Mouse (Mus musculus): ENCODE data around the gene Klhdc8a.
"Not testable (repeated sequence)": the region's sequence is repeated elsewhere in the genome, so short reads cannot be mapped to it uniquely, and the experiment has no call there.

Gene Klhdc8a

DNA sequence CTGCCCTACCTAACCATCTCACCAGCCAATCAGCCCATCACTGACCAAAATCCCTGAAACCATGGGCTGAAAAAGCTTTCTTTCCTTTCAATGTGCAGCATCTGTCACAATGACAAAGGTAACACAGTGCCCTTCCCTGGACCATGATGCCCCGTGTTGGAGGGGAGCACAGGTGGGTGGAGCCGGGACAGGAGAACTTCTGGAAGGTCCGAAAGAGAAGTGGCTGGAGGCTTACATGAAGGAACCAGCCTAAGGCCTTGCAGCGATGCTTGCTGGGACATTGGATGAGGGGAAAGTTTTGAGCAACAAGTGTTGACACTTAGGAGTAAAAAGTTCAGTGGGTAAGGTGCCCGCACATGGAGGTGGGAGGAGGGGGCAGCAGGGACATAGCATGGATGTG lies 50.0 kb downstream of the Klhdc8a start:
- no peak for DNase-seq

DNA sequence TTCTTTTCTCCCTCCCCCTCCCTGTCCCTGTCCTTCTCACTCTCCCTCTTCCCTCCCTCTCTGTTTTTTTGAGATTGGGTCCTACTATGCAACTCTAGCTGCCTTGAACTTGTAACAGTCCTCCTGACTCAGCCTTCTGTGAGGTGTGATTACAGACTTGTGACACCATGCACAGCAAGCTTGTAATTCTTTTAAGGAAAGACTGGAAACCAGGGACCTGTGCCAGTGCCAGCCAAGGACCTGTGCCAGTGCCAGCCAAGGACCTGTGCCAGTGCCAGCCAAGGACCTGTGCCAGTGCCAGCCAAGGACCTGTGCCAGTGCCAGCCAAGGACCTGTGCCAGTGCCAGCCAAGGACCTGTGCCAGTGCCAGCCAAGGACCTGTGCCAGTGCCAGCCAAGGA lies 50.6 kb downstream of the Klhdc8a start:
- not testable (repeated sequence) for DNase-seq

DNA sequence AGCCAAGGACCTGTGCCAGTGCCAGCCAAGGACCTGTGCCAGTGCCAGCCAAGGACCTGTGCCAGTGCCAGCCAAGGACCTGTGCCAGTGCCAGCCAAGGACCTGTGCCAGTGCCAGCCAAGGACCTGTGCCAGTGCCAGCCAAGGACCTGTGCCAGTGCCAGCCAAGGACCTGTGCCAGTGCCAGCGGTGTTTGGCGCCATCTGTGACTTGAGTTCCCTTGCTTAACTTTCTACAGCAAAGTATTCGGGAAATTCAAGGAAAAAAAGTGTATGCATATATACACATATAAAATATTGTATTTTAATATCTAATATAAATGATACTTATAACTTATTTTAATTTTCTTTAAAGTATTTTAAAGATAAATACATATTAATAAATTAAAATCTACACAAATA lies 51.2 kb downstream of the Klhdc8a start:
- not testable (repeated sequence) for DNase-seq

DNA sequence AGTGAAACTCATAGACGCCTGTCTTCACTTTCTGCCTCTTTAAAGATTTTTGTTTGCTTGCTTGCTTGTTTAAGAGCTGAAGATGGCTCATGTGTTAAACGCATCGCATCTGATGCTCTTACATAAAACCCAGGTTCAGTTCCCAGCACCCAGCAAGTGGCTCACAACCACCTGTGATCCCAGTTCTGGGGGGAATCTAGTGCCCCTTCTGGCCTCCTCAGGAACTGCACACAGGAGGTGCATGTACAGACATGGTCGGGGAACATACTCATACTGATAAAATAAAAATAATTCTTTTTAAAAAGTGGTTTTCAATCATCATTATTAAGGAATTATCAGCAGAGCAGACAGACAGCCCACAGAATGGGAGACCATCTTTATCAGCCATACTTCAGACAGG lies 52.6 kb downstream of the Klhdc8a start:
- no peak for DNase-seq

DNA sequence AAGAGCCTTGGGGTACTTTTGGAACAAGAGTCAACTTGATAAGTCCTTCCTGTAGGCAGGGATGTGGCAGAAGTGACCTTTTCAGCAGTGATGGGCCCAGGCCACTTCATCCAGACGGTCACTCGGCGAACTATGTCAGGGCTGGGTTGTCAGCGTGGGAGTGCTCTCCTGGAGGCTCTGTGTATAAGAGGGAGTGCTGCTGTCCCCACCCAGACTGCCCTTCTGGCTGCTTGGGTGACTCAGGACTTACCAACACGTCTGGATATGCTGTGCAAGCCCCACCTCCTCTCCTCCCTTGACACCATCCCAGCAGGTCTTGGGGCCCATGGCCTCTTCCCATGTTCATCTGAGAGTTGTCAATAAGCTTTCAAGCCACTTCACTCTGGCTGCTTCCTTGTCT lies 55.0 kb downstream of the Klhdc8a start:
- DNase-seq: no peak

DNA sequence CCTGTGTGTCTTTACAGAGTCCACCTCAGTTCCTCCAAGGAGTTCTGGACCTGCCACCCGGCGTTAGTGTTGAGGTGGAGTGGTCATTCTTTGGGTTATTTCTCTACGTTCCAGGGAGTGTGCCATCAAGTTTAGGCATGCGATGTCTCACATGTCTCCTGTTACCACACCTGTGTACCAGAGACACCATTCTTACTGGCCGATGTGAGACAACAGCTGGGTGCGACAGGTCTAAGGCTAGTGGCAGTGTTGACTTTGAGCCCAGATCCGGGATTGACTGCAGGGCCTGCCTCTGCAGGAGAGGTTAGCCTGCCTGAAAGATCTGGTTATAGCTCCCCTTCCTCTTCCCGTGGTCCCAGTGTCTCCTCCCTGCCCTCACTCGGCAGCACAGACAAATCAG lies 55.8 kb downstream of the Klhdc8a start:
- DNase-seq: no peak

DNA sequence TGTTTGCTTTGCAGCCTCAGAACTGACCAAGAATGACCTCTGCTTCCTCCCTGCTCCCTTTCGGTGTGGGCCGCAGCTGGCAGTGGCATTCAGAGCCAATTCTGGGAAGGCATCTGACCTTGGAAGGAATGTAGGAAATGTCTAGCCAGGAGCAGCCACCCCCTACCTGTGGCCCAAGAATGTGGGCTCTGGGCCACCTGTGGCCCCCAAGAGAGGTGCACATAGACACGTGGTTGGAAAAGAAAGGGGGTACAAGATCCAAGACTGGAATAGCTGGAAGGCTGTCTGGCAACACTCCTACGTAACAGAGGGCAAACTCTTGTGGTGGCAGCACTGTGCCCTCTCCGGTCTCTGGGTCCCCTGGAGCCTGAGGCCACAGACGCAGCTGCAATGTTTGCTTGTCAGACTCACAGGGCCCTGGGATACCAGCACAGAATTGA lies 56.8 kb downstream of the Klhdc8a start:
- DNase-seq: no peak

DNA sequence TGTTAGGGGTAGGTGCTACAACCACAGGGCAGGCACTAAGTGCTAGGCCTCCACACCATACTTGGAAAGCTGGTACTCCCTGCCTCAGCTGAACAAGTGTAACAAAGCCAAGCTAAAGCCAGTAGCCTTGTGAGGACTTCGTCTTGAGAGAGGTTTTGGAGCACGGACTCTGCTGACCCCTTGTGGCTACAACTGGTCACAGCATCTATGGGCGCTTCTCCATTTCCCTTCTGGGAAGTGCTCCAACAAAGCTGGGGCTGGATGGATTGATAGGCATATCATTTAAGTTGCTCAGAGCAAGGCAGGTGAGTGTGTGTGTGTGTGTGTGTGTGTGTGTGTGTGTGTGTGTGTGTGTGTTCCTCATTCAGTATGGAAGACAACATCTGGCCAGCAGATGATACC lies 57.4 kb downstream of the Klhdc8a start:
- peak; percentile 83 for DNase-seq

DNA sequence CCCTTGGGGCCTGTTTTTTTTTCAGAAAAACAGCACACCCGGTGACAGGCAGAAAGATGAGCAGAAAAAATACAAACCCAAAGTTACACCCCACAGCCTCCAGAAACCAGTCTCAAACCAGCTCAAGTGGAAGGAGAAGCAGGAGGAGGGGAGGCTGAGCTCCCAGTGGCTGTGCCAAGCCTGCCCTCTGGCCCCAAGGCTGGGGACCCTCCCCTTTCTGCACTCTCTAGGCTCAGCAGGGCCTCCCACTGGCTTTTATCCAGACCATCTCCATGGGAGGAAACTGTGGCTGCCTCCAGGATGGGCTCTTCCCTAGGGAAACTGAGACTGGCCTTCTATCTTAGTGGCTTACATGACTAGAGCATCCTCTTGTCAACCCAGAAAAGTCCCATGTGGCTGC lies 58.4 kb downstream of the Klhdc8a start:
- DNase-seq: no peak

Measured in cerebellum, adult 11 months (tissue).